Mouse (Mus musculus) layer of hippocampus, postnatal 10 days (tissue): ENCODE measurements around the gene Dnlz. TPM values are rescaled to one million over a fixed set of nuclear protein-coding genes. Genes with fewer than 3 reads are reported as not detected.

Experiments used
- DNase-seq, 2 experiments: peaks; one replicate each; pipeline ENCODE4 v3.0.0; 2021; ENCODE audit warnings: low spot score in 2 of 2
- total RNA-seq, 2 experiments: library from RNA; stranded (reverse); gene quantifications; 2 replicates each; pipeline ENCODE4 v1.2.3; 2021

The Dnlz gene
- total RNA-seq, 2 experiments from 2014 or later, result 26.6 to 27.1 TPM

DNA sequence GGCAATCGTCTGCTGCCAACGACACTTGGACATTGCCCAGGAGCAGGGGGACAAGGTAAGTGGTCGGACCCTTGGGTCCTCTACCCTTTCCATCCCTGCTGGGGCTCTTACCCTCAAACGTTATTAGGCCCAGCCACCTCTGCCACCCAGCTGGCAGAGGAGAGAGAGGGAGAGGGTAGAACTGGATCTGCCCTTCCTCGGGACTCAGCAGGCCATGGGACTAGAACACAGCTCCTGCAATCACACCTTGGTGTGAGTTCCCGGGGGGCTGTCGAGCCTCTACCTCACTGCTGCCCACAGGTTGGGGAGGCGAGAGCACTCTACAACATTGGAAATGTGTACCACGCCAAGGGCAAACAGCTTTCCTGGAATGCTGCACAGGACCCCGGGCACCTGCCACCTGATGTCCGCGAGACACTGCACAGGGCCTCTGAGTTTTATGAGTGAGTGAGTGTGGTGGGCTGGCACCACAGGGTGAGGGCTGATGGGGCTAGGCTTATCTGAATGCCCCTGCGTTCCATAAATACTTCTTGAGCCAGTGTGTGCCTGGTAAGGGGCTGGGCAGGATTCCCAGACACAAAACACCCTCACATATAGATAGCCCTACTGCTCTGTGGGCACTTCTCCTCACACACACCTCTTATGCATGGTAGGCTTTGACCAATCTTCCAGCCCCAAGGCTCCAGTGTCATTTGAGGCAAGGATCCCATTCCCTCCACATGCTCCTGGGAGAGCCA lies 28.2 kb downstream of the Dnlz start:
- no peak for DNase-seq

DNA sequence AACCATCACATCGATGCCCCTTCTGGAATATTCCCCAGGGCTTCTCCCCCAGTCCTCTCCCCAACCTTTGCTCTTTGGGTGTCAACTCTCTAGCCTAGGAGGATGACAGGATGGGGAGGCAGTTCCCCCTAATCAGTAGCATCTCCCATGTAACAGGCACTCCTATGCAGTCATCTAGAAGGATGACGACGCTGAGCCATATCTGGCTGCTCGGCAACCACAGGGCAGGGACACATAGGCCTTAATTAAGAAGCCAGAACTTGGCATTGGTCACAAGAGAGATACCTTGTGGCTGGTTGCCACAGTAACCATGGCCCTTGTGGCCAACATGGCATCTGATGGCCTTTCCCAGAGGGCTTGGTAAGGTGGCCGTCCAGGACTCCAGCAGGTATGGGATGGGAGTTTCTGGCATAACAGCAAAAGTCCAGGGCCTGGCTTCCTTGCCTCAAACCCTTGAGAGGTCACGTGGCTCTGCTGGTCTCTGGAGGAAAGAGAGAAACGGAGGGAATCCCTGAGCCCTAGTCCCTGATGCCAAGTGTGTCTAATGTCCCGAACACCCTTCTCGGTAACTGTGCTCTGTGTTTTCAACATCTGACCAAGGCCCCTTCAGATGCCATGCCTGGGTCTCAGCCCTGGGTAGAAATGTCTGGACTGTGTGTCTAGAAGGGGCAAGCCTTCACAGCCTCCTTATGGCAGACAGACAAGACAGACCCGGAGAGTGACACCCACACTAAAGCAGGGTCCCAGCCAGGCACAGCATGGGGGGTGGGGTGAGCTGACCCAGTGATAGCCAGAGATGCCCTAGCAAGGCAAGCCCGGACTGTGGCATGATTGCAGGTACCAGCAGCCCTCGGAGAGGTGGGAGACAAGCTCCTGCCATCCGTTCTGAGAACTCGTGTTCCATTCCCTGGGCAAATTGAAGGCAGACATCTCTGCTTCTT lies 31.4 kb downstream of the Dnlz start:
- DNase-seq, result no peak

DNA sequence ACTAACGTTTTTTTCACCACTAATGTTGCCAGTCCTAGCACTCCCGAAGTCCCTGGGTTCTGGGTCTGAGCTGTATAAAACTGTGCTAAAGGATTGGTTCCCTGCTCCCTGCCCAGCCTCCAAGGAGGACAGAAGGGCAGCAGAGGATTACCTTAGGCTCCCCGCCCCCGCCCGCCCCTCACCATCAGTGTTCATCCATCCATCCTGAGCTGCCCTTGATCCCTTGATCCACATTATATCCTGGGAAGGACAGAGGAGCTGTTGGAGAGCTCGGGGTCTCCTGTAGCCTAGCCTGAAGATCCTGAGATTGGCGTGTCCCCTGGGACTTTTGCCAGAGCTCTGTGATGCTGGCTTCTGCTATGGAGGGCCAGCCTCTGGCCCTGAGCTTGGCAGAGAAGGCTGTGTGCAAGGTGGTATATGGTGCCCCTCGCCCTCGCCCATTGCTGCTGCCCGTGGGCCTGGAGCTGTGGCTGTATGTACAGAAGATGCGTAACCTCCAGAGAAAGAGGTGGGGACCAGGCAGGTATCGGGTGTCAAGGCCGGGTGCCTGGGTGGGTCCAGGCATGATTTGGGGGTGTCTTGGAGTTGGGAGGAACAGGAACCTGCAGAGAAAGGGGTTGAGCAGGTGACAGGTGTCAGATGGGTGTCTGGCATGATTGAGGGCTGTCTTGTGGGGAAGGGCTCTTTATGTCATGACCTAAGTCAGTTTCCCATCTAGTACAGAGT lies 32.2 kb downstream of the Dnlz start:
- DNase-seq, result no peak

DNA sequence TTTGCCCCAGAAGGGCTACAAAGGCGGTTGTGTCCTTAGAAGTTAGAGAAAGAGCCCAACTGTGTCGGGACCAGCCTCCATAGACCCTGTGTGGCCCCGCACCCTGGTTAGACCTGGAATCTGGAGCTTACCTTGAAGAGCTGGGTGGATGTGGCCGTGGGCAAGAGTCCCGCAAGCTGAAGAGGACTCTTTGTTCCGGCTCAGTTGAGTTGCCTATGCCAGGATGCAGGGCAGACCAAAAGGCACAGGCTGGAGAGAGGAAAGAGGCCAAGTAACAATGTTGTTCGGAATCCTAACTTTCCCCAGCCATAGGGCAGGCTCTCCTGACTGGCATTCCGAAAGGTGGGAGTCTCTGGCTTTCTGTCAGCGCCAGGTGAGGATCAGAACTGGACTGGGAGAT lies 32.8 kb downstream of the Dnlz start:
- DNase-seq, result no peak

DNA sequence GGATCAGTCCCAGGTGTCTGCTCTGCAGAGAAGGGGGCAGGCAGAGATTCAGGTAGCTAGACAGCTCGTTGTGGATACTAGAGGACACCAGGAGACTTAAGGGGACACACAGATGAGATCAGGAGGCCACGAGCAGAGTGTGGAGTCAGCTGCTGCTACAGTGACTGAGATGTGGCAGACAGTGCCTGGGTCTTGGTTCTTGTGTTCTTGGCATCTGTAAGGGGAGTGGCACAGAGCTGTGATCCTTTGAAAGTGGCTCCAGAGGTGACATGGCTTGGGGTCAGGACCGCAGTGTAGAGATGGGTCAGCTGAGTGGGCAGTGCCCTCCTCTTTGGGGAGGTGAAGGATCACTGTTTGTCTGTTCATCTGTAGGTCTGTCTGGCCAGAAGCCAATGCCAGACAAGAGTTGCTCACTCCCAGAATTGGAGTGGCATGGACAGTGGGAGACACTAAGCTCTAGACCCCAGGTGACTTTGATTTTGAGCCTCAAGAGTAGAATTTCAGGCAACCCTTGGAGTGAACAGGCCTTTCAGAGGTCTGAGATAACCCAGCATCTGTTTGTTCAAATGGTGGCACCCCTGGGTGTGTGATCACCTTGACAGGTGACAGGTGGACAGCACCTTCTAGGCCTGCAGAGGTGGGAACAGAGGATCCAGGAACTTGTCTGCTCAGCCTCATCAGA lies 33.8 kb downstream of the Dnlz start:
- DNase-seq, result no peak

DNA sequence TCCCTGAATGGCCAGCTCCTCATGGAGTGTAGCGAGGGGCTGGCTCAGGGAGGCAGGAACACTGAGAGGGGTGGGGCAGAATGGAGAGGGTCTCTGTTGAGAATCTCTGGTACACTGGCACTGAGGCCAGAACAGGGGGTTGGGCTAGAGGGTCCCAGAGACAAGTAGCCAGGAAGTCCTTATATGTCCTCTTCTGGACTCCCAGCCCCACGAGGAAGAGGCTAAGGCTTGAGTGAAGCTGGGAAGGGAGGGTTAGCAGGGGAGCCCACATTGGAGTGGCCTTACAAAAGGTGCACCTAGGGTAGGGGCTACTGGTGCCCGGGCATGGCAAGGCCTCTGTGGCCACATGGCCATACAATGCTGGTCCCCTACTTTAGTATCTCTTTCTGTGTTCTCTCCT lies 34.5 kb downstream of the Dnlz start:
- no peak for DNase-seq

DNA sequence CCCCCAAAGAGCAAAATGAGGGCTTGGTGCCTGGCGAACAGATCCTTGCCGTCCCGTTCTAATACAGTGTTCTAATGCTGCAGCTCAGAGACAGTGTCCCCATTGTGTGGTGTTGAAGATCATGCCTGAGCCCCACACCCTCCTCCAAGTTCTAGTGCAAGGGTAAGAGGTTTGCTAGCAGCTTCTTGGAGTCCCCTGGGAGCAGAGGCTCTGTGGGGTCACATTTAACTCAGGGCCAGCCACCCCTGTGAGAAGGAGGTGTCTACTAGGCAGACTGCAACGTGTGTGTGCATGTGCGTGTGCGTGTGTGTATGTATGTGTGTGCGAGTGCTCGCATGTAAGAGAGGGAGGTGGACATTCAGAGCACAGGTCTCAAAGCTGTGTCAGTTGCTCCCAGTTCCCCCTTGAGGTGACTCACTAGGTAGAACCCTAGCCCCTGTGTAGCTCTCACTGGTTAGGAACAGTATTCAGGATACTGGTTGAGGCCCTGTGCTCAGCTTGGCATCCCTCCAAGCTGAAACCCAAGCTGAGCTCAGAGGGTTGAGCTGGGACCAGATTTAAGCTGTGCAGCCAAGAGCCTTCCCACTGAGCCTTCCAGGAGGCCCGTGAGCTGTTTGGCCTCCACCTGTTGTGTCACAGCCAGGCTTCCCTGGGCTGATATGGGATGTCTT lies 35.2 kb downstream of the Dnlz start:
- no peak for DNase-seq

DNA sequence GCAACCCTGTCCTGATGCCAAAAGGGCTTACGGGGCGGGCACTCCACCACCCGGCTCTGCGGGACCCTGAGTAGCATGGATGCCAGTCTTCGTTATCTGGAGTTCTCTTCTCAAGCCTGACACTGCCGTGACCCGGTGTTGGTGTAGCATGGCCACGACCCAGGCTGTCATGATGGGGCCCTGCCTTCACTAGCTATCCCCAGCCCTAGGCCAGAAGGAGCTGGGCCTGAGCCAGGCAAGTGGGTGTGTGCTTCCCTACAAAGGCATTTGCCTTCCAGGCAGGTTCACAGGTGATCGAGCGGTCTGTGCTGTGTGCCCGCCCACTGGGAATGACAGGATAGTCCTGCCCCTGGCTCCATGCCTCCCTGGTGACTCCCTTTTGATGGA lies 36.0 kb downstream of the Dnlz start:
- peak in 1 of 2 experiments; percentile 63 for DNase-seq

DNA sequence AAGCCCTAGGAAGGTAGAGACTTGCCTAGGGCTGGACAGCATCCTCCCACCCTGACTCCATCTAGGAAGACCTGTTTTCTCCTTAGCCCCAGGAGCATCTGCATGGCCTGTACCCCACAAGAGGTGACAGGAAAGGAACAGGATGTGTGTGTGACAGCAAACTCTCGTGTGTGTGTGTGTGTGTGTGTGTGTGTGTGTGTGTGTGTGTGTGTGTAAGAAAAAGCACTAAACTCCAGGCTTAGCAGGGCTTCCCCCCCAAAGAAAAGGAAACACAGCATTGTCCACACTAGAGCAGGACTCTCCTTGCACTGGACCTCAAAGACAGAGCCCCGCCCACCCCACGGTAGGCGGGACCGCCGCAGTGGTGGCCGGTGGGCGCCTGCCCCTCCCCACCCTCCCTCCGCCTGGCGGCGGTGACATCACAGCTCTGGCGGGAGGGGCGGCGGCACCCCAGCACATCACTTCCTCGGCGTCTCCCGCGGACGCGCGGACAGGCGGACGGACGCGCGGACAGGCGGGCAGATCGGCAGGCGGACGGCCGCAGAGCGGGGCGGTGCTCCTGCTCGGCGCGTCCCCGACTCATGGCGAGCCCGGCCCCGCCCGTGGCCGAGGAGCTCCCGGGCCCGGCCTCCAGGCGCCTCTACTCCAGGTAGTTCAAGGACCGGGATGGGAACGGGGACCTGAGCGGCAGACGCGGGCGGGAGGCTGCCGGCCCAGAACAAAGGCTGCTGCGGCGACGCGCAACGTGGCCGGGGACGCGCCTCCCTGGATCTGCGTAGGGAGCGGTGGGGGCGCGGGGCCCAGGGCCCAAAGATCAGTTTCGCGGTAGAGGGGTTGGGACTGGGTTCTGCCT lies 36.6 kb downstream of the Dnlz start, which contains the start of gene Gpsm1:
TSS of gene Gpsm1 (plus strand) at position 444 of the 853 bp plus-strand sequence.
- peak; percentile 70 to 80 for DNase-seq

DNA sequence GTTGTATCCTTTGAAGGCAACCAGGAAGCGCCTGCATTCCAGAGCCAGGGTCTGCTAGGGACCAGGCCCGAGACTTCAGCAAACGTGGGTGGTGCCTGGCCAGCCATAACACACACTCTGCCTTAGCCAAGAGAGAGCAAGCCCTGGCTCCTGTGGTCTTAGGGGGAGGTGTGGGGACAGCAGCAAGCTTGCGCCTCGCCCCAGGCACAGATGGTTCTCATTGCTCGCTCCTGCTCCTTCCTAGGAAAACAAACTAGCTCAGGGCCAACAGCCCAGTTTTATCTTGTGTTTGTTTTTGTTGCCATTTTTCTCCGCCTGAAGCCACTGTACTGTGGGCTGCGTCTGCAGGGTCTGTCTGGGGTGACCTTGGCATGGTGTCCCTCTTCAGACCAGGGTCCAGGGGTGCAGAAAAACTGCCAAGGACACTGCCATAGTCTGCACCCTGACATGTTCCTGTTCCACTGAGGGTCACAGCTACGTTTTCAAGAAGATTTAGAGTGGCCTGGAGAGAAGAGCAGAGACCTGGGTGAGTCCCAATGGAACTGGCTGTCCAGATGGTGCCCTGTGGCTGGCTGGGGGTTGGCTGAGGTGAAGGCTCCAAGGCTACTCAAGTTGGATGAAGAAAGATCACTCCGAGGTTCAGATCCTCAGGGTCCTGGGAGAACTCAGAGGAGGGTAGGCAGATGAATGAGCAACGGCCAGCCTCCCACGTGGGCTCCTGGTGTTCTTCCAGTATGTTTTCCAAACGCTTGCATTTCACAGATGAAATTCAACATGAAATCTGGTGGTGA lies 37.4 kb downstream of the Dnlz start:
- DNase-seq, result no peak

DNA sequence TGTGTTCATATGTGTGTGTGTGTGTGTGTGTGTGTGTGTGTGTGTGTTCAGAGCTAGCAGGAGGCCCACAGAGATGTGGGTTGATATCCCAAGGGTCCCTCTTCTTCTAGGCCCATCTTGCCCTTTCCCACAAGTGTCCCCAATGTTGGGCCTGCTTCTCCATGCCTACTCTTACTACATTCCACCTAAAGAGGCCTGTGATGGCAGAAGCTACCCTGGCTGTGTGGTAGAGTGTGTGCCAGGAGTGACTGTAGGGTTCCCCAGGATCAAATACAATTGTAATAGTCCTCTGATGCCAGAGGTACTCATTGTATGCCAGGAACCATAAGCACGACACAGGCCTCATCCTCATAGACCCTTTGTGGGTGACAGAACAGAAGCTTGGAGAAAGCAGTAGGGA lies 38.5 kb downstream of the Dnlz start:
- DNase-seq, result no peak

DNA sequence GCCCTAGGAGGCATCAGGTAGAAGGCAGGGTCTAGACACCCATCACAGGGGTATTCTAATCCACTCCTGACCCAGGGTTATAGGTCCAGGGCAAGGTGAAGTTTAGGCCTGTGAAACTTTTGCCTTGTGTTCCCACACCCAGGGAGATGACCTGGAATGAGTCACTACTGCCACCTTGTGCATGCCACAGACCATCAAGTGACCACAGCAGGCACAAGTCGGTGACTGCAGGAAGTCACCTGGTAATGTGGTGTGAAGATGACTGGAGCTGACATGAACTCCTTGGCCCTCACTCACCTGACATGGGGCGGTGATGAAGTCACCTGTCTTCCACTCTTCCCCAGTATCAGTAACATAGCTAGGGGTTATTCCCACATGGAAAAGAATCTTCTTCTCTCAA lies 39.1 kb downstream of the Dnlz start:
- no peak for DNase-seq

DNA sequence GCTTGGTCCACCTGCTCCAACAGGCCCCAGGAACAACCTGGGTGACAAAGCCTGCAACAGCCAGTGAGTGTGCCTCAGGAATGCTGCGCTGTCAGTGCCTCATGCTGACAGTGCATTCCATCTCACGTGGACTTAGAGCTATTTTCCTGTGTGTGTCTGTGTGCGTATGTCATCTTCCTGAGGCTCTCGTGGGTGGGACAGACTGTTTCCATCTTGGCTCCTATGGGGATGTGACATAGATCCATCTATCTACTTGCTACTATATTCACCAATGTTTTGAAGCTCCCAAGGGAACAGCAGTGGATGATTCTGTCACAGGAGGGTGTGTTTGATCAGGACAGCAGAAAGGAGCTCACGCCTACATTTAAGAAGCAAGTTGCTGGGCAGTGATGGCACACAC lies 40.0 kb downstream of the Dnlz start:
- no peak for DNase-seq

DNA sequence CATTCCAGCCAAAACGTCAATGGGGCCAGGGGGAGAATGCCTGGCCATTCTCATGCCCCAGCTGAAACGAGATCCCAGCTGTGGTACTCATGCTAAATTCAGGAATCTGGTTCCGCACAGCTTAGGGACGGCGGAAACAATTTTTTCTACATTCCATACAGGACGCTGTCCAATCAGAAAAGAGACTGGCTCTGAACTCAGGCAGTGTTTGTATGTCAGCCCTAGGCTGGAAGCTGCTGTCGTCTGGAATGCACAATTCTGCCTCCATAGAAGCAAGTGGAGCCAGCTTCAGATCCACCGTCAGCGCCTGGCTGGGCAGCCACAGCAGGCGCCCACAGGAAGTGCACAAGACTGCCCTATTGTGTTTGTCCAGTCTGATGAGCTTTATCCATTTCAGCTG lies 42.2 kb downstream of the Dnlz start:
- no peak for DNase-seq

DNA sequence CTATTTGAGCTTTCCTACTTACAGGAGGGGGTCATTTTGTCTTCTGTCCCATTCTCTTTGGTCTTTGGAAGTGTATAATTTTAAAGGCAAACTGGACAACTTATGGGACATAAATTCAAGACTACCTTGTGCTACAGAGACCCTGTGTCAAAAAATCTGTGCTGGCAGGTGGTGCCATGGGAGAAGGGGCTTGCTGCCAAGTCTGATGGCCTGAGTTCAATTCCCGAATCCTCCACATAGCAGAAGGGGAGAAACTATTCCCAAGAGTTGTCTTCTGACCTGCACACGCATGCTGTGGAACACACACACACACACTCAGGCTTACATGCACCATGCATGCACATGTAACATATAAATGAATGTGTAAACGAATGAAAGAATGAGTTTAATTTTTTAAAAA lies 45.2 kb downstream of the Dnlz start:
- DNase-seq, result no peak

DNA sequence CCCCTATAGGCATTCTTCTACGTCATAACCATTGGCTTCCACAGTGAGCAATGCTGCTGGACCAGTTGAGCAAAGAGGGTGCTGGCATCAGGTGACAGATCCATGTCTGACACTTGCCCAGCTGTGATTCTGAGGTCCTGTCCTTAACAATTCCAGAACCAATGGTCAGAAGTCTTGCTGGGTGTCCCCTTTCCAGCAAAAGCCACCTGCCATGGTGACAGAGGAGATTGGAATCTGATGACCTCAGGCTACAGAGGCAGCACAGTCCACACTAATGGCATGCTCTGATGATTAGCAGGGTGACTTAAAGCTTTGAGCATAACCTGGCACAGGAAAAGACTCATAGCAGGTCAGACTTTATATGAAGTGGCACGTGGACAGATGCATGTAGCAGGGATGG lies 46.4 kb downstream of the Dnlz start:
- DNase-seq, result no peak

DNA sequence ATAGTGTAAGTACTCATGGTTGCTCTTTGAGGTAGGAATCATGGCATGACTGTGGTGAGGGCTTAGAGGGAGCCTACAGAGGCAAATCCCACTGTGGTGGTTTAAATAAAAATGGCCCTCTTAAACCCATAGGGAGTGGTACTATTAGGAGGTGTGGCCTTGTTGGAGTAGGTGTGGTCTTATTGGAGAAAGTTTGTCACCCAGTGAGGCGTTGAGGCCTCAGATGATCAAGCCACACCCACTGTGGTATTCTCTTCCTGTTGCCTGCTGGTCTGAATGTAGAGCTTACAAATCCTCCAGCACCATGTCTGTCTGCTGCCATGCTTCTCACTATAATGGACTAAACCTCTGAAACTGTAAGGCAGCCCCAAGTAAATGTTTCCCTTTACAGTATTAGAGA lies 47.2 kb downstream of the Dnlz start:
- DNase-seq, result no peak

DNA sequence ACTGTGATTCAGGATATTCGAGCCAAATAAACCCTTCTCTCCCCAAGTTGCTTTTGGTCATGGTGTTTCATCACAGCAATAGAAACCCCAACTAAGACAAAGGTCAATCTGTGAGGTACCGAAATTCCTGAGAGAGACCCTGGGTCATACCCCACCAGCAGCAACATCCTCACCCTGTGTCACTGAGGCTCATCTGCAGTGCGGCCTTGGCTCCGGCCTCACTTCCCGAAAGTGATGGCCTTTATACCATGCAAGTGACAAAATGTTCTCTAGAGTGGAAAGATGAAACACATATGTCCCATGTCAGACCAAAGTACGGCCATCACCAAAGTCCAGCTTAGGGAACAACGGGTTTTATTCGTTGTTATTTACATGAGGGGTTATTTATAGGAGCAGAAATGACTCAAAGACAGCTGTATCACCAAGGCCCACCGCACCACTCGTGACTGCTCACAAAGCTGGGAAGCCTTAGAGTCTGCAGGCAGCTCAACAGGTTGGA lies 49.9 kb downstream of the Dnlz start:
- DNase-seq, result no peak

DNA sequence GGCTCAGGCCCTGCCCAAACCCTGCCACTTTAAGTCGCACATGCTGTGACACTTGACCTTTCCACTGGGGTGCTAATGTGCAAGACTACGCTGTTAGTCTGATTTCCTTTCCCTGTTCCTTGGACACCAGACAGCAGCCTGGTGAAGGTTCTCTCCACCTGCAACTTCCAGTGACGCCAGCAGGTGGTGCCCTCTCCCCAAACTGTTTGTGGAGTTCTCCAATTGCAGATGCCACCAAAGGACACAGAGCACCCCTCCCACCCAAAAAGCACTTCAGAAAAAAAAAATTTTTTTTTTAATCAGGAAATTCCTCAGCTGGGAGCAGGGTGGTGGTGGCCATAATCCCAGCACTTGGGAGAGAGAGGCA lies 51.1 kb downstream of the Dnlz start:
- DNase-seq, result peak; percentile 95 to 97
